Mouse (Mus musculus): ENCODE measurements at regions not wholly inside any gene's neighbourhood (a gene's known extent, or its start where the extent isn't known, plus 50 kb on each side); places are given as distances from the start of the nearest gene placed in this dataset.
A peak's percentile ranks its signal among the peaks of the same experiment; 100 is the strongest.
"Not testable (repeated sequence)": the region's sequence is repeated elsewhere in the genome, so short reads cannot be mapped to it uniquely, and the experiment has no call there.

- no peak for DNase-seq (ENCODE audit: low spot score)
Observed at GRCm38 (mm10) chr8:5523281-5523680, 418.1 kb upstream of the Slc10a2 start.

DNA sequence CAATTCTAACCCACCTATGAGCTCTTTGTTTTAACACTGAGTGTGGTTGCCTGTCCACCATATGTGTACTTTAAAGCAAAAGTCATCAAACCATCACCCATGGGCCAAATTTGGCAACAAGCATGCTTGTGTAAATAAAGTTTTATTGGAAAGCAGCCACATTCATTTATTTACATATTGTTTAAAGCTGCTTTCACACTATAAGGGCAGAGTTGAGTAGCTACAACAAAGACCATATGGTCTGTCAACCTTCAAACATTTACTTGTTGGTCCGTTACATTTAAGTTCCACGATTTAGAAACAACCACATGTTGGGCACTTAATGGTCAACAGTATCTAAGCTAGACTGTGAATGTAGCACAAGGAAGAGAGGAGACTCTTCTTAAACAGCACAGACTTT is 390.7 kb upstream of the Slc10a2 start:
- DNase-seq (ENCODE audit: low spot score): no peak

GRCm38 (mm10) chr8:5490491-5490890 is 385.3 kb upstream of the Slc10a2 start:
- no peak for DNase-seq (ENCODE audit: low spot score)

DNA sequence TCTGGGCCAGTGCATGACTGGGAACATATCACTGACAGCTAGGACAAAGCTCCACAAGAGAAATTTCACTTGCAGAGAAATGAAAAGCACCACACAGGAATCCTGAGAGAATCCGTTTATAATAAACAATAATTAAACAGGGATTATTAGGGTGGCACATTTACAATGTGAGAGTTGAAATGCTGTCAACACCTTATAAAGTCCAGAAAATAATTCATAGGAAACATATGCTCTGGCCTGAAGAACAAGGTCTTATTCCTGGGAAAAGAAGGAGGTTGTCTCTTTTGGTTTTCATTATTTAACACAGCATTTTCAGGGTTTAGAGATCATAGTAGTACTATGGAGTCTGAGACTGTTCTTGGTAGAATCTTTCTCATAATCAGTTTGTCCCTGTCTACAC is 377.8 kb upstream of the Slc10a2 start:
- peak; percentile 7 for DNase-seq (ENCODE audit: low spot score)

DNA sequence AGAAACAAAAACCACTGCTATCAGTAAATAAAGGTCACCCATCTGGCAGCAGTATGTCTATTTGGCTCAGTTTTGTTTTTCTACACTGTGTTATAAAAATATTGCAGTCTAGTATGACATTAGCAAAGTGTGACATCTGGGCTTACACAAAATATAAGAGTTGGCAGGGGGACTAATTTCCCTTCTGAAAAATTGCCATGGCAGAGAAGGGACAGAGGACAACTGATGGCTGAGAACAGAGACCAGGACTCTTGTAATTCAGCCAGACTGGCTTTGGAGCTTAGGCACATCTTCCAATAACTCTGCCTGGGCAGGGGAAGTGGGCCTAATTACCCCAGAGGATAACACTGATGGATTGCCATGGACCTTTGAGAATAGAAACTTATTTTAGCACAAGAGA is 367.8 kb upstream of the Slc10a2 start:
- no peak for DNase-seq (ENCODE audit: low spot score)

DNA sequence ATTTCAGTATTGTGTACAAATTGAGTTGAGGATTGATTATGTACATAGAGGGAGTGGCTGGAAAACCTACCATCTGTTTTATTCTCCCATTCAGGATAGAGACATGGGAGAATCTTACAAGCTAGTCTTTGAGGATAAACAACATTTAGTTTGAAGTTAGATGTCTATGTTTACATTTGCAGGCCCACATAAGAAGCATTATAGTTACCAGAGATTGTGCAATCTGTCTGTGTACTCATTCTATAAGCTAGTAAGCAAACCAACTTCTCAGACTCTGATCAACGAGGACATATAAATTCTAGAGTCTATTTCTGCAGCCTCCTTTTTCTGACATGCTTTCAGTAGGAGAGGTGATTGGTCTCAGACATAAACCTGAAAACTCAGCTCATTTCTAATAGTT is 367.4 kb upstream of the Slc10a2 start:
- no peak for DNase-seq (ENCODE audit: low spot score)

GRCm38 (mm10) chr8:5457619-5458018 is 352.5 kb upstream of the Slc10a2 start:
- DNase-seq (ENCODE audit: low spot score): no peak

DNA sequence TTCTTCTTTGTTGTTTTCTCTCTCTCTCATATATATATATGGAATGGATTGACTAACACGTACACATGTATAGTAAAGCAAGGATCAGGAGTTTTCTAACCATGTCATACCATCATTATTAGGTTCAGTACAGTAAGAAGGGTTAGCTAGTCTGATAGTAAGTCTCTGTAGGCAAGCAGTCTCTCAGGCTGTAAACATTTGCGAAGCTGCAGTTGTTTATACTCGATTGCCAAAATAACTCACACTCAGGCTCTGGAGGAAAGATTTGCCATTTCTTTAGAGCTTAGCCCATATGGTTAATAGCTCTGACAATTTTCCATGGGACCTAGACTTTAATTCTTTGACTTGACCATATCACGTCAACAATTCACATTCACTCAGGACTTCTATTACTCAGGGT is 348.3 kb upstream of the Slc10a2 start:
- DNase-seq (ENCODE audit: low spot score): no peak

DNA sequence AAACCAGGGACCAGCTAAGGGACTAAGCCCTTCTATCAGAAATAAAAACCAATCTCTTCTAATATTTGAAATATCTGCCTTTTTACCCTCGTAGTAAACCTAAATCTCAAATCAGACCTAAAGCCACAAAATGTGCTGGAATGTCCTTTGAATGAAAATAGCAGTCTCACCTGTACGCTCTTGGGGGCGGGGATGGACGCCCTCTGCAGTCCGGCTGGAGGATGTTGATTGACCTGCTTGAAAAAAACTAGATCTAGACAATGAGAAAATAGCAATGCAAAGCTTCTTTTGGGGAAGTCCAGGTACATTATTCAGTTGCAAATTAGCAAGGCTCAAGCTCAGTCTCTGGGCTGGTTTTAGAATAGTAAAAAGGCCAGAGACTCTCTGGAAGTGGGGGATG is 337.1 kb upstream of the Slc10a2 start:
- not testable (repeated sequence) for DNase-seq (ENCODE audit: low spot score)

- DNase-seq (ENCODE audit: low spot score): not testable (repeated sequence)
Observed at GRCm38 (mm10) chr8:5440404-5440803, 335.3 kb upstream of the Slc10a2 start.

DNA sequence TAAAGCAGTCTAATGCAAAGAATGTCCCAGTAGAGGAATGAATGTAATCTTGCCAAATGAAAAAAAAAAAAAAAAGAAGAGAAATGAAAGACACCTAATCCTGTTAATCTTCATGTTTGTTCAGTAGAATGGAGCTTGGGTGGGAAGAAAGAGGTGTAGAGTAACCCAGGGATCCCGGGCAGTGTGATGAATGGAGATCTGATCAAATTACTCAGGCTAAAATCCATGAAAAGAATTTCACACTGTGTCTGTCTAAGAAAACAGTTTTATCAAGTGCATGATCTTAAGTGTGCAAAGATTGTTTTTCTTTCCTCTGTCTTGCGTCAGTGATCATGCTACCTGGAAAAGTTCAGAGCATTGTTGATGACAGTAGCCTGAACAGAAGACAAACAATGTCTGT is 333.9 kb upstream of the Slc10a2 start:
- peak; percentile 2 for DNase-seq (ENCODE audit: low spot score)

DNA sequence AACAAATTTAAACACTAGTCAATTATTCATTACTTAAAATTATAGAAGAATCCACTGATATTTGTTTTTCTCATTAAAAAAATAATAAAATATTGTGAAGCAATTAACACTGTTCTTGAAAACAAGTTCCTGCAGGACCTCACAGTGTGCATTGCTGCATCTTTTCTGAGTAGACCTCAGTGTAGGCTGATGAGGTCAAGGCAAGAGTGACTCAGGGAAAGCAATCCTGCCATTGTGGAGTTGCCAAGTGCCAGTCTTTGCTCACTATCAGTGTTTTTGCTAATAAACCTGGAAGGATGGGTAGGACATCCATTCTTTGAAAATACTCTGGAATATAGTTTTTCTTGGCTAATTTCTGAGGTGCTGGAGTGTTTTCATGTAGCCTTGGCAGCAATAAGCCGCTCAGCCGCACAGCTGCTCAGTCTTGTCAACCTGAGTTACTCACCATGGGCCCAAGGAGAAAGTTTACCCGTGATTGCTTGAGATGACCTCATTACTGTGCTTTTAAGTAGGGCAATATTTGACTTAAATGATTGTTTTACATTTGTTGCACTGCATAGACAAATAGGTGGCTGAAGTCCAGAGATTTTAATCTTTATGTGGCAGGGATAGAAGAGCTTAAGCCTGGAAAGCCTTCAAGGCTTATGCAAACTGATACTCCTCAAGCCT is 323.3 kb upstream of the Slc10a2 start:
- DNase-seq (ENCODE audit: low spot score): no peak

- DNase-seq (ENCODE audit: low spot score): not testable (repeated sequence)
Observed at GRCm38 (mm10) chr8:5416841-5417240, 311.7 kb upstream of the Slc10a2 start.

- DNase-seq (ENCODE audit: low spot score): no peak
Observed at GRCm38 (mm10) chr8:5384851-5385250, 279.7 kb upstream of the Slc10a2 start.

DNA sequence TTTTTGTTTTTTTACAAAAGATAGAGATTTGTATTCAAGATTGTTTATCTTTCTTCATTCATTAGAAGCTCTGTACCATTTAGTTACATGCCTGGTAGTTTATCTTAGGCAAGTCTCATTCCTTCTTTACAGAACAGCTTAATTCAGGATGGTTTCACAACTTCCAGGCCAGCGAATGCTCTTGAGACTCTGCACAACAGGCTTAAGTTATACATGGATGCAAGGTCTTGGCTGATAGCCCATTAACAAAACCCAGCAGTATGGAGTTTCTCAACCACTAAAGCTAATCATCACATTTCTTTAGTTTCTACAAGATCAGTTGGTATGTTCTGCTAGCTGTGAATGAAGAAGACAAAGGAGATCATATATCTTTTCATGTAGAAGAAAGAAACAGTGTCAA is 272.9 kb upstream of the Slc10a2 start:
- no peak for DNase-seq (ENCODE audit: low spot score)

GRCm38 (mm10) chr8:5339953-5340352 is 234.8 kb upstream of the Slc10a2 start:
- DNase-seq (ENCODE audit: low spot score): no peak

DNA sequence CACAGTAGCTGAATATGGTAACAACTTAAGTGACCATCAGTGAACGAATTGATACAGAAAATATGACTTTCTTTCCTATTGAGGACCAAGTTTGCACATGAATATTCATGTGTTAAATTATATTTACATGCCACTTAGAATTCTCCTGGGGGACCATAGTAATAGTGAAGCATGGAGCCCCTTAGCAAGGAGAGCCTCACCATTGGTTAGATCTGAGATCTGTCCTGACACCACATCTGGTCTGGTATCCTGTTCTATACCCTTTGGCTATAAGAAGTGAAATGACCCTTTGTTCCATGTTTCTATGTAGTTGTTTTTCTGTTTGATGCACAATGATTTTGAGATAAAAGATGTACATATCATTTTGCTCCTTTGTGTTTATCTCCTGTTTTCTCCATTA is 209.4 kb upstream of the Slc10a2 start:
- no peak for DNase-seq (ENCODE audit: low spot score)

- no peak for DNase-seq (ENCODE audit: low spot score)
Observed at GRCm38 (mm10) chr8:5299982-5300381, 194.8 kb upstream of the Slc10a2 start.

DNA sequence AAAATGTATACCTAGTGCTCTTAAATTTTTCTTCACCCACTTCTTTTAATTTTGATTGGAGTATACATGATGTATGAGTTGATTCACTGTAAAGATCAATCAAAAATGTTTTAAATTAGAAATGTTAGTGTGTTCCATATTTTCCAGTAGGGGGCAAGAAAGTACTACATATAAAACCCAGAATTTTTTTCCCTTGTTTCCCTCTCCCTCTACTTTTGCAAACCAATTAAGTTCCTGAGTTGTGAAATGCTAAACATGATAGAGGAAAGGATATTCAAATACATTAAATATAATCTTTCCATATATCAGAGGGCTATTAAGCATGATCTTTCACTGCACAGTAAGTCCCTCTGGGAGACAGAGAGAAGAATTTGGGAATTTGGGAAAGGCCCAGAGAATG is 192.0 kb upstream of the Slc10a2 start:
- peak; percentile 21 for DNase-seq (ENCODE audit: low spot score)

GRCm38 (mm10) chr8:5285708-5286161 is 180.6 kb upstream of the Slc10a2 start:
- DNase-seq (ENCODE audit: low spot score): peak; percentile 71

- DNase-seq (ENCODE audit: low spot score): no peak
Observed at GRCm38 (mm10) chr8:5283799-5284198, 178.6 kb upstream of the Slc10a2 start.

DNA sequence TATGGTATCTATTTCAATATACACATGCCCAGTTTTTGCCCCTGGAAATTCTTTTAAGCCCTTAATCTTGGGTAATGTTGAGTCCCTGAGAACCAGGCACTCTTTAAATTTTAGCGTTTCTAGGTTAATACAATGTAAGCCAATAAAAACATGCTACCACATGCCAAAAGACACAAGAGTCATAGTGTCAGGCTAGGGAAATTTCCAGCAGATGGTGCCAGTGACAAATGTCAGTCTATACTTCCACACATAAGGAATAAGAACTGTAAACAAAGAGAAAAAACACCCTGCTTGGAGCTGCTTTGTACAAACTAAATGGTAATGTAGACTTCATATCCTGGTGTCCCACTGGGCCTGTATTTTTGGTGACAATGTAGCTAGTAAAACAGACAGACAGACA is 157.2 kb upstream of the Slc10a2 start:
- no peak for DNase-seq (ENCODE audit: low spot score)

- DNase-seq (ENCODE audit: low spot score): not testable (repeated sequence)
Observed at GRCm38 (mm10) chr8:5241871-5242270, 136.7 kb upstream of the Slc10a2 start.

Data from embryo, embryonic 10.5 days (tissue).